Comparison of ENCODE assay signal across 8 mouse cellular contexts in genomic region chr5:131308397-131308796, GRCm38 (mm10). TPM values are rescaled to one million over a fixed set of nuclear protein-coding genes. Genes with fewer than 3 reads are reported as not detected.
DNase-seq lines count a peak whose midpoint lies in the region; ATAC-seq and TF ChIP-seq lines count a peak whose summit lies in the region.

Galnt17 (minus strand) TSS chr5:131308497.

- H3K27ac ChIP-seq in testis, adult 2 months (ENCODE audit: control insufficient read depth, insufficient read depth, low read depth, low read length), result no peak within 1 kb of the TSS
- peak within 1 kb of the TSS; percentile 44; the same call in 1 of the 2 replicates for H3K27ac ChIP-seq in limb, embryonic 13.5 days

- WGBS in limb, embryonic 13.5 days, result 45% methylated on average over 3 of the region's 3 CpGs

- no peaks in the 10 kb centered on the region for H3K36me3 ChIP-seq in testis, adult 2 months (ENCODE audit: control insufficient read depth, insufficient read depth, low read length)
- no peaks in the 10 kb centered on the region for H3K36me3 ChIP-seq in limb, embryonic 13.5 days

- H3K9ac ChIP-seq in limb, embryonic 13.5 days, result peak within 1 kb of the TSS; percentile 70

- peak within 1 kb of the TSS; percentile 41 for H3K4me3 ChIP-seq in testis, adult 2 months (ENCODE audit: control insufficient read depth, low read depth, low read length)
- H3K4me3 ChIP-seq in limb, embryonic 13.5 days, result peak within 1 kb of the TSS; percentile 75

- no peaks in the 10 kb centered on the region; the same call in 1 of the 2 replicates for H3K4me1 ChIP-seq in testis, adult 2 months (ENCODE audit: control insufficient read depth, insufficient read depth, low read length)
- H3K4me1 ChIP-seq in limb, embryonic 13.5 days, result peaks cover 21% of the 10 kb centered on the region; the same call in 1 of the 2 replicates

- no peaks in the 10 kb centered on the region for H3K27me3 ChIP-seq in testis, adult 2 months (ENCODE audit: control insufficient read depth, insufficient read depth, low read length)
- H3K27me3 ChIP-seq in limb, embryonic 13.5 days, result peaks cover 38% of the 10 kb centered on the region

- H3K9me3 ChIP-seq in limb, embryonic 13.5 days, result no peaks in the 10 kb centered on the region

- ATAC-seq in limb, embryonic 13.5 days (ENCODE audit: low FRiP score, low read depth), result no peak

- TF ChIP-seq CTCF in testis, adult 2 months (IDR thresholded peaks at IDR 0.05; ENCODE audit: control insufficient read depth, insufficient read depth, insufficient replicate concordance, low read depth, low read length), result no peak

- TF ChIP-seq POLR2A in testis, adult 2 months (IDR thresholded peaks at IDR 0.05; ENCODE audit: control insufficient read depth, low read depth, low read length), result no peak

- H3K4me2 ChIP-seq in limb, embryonic 13.5 days (replicated peaks), result peak within 1 kb of the TSS; percentile 98

- no peak for DNase-seq in gastrocnemius, postnatal 10 days
- DNase-seq in gastrocnemius, adult 18-20 months (ENCODE audit: low spot score), result no peak
- DNase-seq in testis, postnatal 10 days (ENCODE audit: low spot score), result no peak
- no peak for DNase-seq in adrenal gland, postnatal 4 days (ENCODE audit: low spot score in 2 of 2)
- no peak for DNase-seq in cerebellum, adult 8-10 months
- no peak for DNase-seq in adrenal gland, postnatal 36 days

RNA-seq across cellular contexts. Expression of gene Galnt17, which starts in this region (rescaled TPM):
- total RNA-seq in gastrocnemius, postnatal 10 days (2021), result 10 to 100 TPM; 12.8 to 16.4 TPM
- 1 to 10 TPM; 3.3 to 9.2 TPM for total RNA-seq in gastrocnemius, adult 18-20 months (2021)
- 0.95 and 1.1 TPM in 2 replicates for polyA plus RNA-seq in testis, adult 2 months (2012; rRNA removed)
- polyA plus RNA-seq in limb, embryonic 13.5 days (2015; fragmentation: Nextera tagmentation; extraction: Ambion mirVana), result 3.2 TPM in 2 replicates
- total RNA-seq in adrenal gland, postnatal 4 days (2021), result 1 to 10 TPM; 8.4 to 8.9 TPM
- total RNA-seq in adrenal gland, postnatal 36 days (2021), result 1 to 10 TPM; 4.0 to 4.2 TPM
